Mouse (Mus musculus) lung, postnatal 10 days (tissue): ENCODE data around the gene Abcc12.

Experiments used
- DNase-seq: peaks from one replicate; pipeline ENCODE4 v3.0.0; 2021

Abcc12 gene

GRCm38 (mm10) chr8:86577547-86577946 lies 2.9 kb downstream of the Abcc12 start:
- DNase-seq = no peak

- no peak for DNase-seq
Measured at GRCm38 (mm10) chr8:86563674-86564073, 16.8 kb downstream of the Abcc12 start.

- DNase-seq = peak; percentile 14
Measured at GRCm38 (mm10) chr8:86561737-86562136, 18.7 kb downstream of the Abcc12 start.

GRCm38 (mm10) chr8:86560688-86561065 lies 19.8 kb downstream of the Abcc12 start:
- DNase-seq = no peak

GRCm38 (mm10) chr8:86559947-86560687 lies 20.4 kb downstream of the Abcc12 start:
- no peak for DNase-seq

- no peak for DNase-seq
Measured at GRCm38 (mm10) chr8:86557186-86558045, 23.1 kb downstream of the Abcc12 start.

- DNase-seq = no peak
Measured at GRCm38 (mm10) chr8:86555564-86555963, 24.9 kb downstream of the Abcc12 start.

GRCm38 (mm10) chr8:86554220-86554891 lies 26.1 kb downstream of the Abcc12 start:
- no peak for DNase-seq

GRCm38 (mm10) chr8:86550516-86550915 lies 30.0 kb downstream of the Abcc12 start:
- DNase-seq = no peak

- DNase-seq = peak; percentile 45
Measured at GRCm38 (mm10) chr8:86546001-86546400, 34.5 kb downstream of the Abcc12 start.

GRCm38 (mm10) chr8:86540906-86541305 lies 39.6 kb downstream of the Abcc12 start:
- no peak for DNase-seq

GRCm38 (mm10) chr8:86540376-86540775 lies 40.1 kb downstream of the Abcc12 start:
- DNase-seq = no peak

GRCm38 (mm10) chr8:86536663-86536987 lies 43.9 kb downstream of the Abcc12 start:
- no peak for DNase-seq

GRCm38 (mm10) chr8:86535791-86536662 lies 44.5 kb downstream of the Abcc12 start:
- DNase-seq = peak; percentile 94

GRCm38 (mm10) chr8:86535068-86535560 lies 45.4 kb downstream of the Abcc12 start:
- peak; percentile 51 for DNase-seq

- no peak for DNase-seq
Measured at GRCm38 (mm10) chr8:86529714-86530113, 50.8 kb downstream of the Abcc12 start.

- DNase-seq = no peak
Measured at GRCm38 (mm10) chr8:86527336-86528029, 53.0 kb downstream of the Abcc12 start.

- no peak for DNase-seq
Measured at GRCm38 (mm10) chr8:86526808-86527207, 53.7 kb downstream of the Abcc12 start.

- no peak for DNase-seq
Measured at GRCm38 (mm10) chr8:86514203-86514602, 66.3 kb downstream of the Abcc12 start.

- no peak for DNase-seq
Measured at GRCm38 (mm10) chr8:86512886-86513285, 67.6 kb downstream of the Abcc12 start.

- DNase-seq = no peak
Measured at GRCm38 (mm10) chr8:86512131-86512792, 68.2 kb downstream of the Abcc12 start.
